Mouse (Mus musculus): ENCODE results near the gene Pard6a. TPM values are rescaled to one million over a fixed set of nuclear protein-coding genes. Genes with fewer than 3 reads are reported as not detected.
A peak's percentile ranks its signal among the peaks of the same experiment; 100 is the strongest.

The Pard6a gene
- polyA plus RNA-seq, 1 experiment from 2014 or later, result 50.0 TPM

DNA sequence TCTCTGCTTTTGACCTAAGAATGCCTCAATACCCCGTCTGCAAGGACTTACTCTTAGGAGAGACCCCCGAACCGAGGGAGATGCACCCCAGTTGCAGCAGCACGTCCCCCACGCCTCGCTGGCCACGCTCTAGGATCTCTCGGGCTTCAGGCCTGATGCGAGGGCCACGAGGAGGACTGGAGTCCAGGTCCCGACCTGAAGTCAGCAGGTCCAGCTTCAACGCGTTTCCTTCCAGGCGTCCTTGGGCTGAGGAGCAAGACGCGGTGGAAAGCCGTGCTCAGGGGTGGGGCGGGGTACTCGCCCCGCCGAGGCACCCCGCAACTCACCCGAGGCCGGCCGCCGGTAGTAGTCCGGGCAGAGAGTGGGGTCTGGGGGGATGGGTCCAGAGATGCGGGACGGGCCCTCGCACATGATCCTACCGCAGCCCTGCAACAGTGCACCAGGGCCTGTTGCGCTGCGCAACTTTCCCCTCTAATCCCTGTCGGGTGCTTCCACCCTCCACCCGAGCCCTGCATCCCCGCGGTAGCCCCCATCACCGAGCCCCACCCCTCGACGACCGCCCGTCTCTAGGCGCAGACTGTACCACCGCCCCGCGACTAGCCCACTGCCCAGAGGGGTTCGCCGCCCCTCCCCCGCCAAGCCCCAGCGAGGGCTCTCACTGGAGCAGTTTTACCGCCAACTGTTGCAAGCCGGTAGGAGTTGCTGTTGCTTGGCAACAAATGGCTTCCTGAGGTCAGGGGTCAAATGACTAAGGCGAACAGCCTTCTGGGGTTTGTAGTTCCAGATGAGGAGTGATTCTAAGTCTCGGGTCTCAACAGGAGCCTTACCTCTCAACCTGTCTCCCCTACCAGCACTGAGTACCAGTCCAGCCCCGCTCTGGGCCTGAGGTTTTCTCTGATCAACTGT, 6.8 kb downstream of the Pard6a start, which contains the start of the genes 4933405L10Rik and Enkd1:
Gene 4933405L10Rik (plus strand): TSS at position 158 of the 906 bp plus-strand sequence.
Gene Enkd1 (minus strand): TSS at position 713 of the 906 bp plus-strand sequence.
- Histone ChIP-seq H3K27me3 (replicated peaks; ENCODE audit: control insufficient read depth, insufficient read depth, low read length) (no peaks in the 10 kb centered on the region), H3K4me1 (replicated peaks; ENCODE audit: control insufficient read depth, insufficient read depth, low read length) (peaks cover 15% of the 10 kb centered on the region), H3K9me3 (ENCODE audit: control insufficient read depth, low read length) (no peaks in the 10 kb centered on the region), H3K4me2 (ENCODE audit: low read length) (peak within 1 kb of the TSS; percentile 92), H3K4me3 (replicated peaks; ENCODE audit: low read length) (peak within 1 kb of the TSS; percentile 79), H3K27ac (ENCODE audit: low read length) (no peak within 1 kb of the TSS), H3K9ac (replicated peaks; ENCODE audit: low read depth, low read length) (peak within 1 kb of the TSS; percentile 55), H3K36me3 (ENCODE audit: control insufficient read depth, insufficient read depth) (peaks cover 2% of the 10 kb centered on the region; the same call in 1 of the 2 replicates)
- ATAC-seq, result peak; percentile 81
- WGBS, result under 1% methylated on average over 53 of the region's 55 CpGs

DNA sequence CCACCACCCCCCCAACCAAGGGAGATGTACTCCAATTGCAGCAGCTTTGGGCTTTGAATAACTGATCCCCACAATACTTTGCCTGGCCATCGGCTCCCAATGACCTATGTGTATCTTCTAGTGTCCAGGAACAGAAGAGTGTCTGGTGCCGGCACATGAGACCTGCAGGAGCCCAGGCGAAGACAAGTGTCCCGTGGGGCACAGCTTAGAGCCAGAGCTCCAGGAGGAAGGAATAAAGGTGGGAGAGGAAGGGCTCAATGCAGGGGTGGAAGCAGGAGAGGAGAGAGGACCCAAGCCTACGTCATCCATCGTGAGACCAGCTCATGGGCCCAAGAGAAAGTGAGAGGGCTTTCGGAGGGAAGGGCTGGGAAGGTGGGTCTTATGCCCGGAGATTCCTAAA, 7.7 kb downstream of the Pard6a start:
- Histone ChIP-seq H3K9ac (replicated peaks; ENCODE audit: low read depth, low read length) (no peak overlapping the region), H3K27me3 (replicated peaks; ENCODE audit: control insufficient read depth, insufficient read depth, low read length) (no peaks in the 10 kb centered on the region), H3K4me2 (ENCODE audit: low read length) (no peak overlapping the region), H3K4me3 (replicated peaks; ENCODE audit: low read length) (no peak overlapping the region), H3K4me1 (replicated peaks; ENCODE audit: control insufficient read depth, insufficient read depth, low read length) (peaks cover 14% of the 10 kb centered on the region), H3K9me3 (ENCODE audit: control insufficient read depth, low read length) (no peaks in the 10 kb centered on the region), H3K27ac (ENCODE audit: low read length) (no peak overlapping the region), H3K36me3 (ENCODE audit: control insufficient read depth, insufficient read depth) (no peaks in the 10 kb centered on the region)
- 92% methylated on average over 8 of the region's 8 CpGs for WGBS
- ATAC-seq, result no peak

DNA sequence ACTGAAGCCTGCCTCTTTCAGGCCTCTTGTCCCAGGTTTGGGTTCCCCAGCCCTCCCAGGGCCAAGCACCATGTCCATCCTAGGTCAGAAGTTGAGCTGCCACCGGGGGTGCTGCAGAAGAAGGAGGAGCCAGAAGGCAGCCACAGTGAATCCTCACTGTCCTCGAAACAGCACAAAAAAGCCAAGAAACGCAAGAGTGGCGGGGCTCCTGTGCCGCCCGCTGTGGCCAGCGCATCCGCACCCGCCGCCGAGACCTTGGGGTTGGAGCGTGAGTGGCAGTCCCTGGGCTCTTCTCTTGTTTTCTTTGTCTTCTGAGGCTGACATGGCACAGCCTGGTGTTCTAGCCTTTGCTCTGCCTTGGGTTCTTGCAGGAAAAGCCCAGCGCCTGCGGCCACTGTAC, 8.4 kb downstream of the Pard6a start:
- Histone ChIP-seq H3K36me3 (ENCODE audit: control insufficient read depth, insufficient read depth) (no peaks in the 10 kb centered on the region), H3K27ac (ENCODE audit: low read length) (no peak overlapping the region), H3K27me3 (replicated peaks; ENCODE audit: control insufficient read depth, insufficient read depth, low read length) (no peaks in the 10 kb centered on the region), H3K4me1 (replicated peaks; ENCODE audit: control insufficient read depth, insufficient read depth, low read length) (peaks cover 14% of the 10 kb centered on the region), H3K9me3 (ENCODE audit: control insufficient read depth, low read length) (no peaks in the 10 kb centered on the region), H3K4me2 (ENCODE audit: low read length) (no peak overlapping the region), H3K4me3 (replicated peaks; ENCODE audit: low read length) (no peak overlapping the region), H3K9ac (replicated peaks; ENCODE audit: low read depth, low read length) (no peak overlapping the region)
- WGBS, result 77% methylated on average over 14 of the region's 14 CpGs
- ATAC-seq, result no peak

DNA sequence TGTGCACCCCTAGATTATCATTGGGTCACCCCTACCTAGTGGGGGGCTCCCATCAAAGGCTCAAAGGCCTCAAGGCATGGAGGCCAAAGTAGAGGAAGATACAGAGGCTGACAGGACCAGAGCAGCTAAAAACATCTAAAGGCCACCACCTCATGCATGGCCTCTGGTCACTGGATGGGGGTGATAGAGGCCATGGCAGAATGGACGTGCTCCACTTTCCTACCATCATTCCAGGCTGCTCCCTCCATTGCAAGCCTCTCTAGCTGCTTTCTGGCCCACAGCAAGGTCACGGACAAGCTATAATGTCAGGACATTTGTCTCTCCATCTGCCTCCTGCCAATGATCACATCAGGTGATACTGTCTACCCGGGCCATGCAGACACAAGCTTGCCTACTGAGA, 11.3 kb downstream of the Pard6a start:
- Histone ChIP-seq H3K4me1 (replicated peaks; ENCODE audit: control insufficient read depth, insufficient read depth, low read length) (peaks cover 7% of the 10 kb centered on the region; the same call in 1 of the 2 replicates), H3K9me3 (ENCODE audit: control insufficient read depth, low read length) (no peaks in the 10 kb centered on the region), H3K36me3 (ENCODE audit: control insufficient read depth, insufficient read depth) (peaks cover 8% of the 10 kb centered on the region), H3K4me2 (ENCODE audit: low read length) (no peak overlapping the region), H3K27ac (ENCODE audit: low read length) (no peak overlapping the region), H3K4me3 (replicated peaks; ENCODE audit: low read length) (no peak overlapping the region), H3K9ac (replicated peaks; ENCODE audit: low read depth, low read length) (no peak overlapping the region), H3K27me3 (replicated peaks; ENCODE audit: control insufficient read depth, insufficient read depth, low read length) (no peaks in the 10 kb centered on the region)
- 85% methylated on average over 3 of the region's 3 CpGs for WGBS
- no peak for ATAC-seq

DNA sequence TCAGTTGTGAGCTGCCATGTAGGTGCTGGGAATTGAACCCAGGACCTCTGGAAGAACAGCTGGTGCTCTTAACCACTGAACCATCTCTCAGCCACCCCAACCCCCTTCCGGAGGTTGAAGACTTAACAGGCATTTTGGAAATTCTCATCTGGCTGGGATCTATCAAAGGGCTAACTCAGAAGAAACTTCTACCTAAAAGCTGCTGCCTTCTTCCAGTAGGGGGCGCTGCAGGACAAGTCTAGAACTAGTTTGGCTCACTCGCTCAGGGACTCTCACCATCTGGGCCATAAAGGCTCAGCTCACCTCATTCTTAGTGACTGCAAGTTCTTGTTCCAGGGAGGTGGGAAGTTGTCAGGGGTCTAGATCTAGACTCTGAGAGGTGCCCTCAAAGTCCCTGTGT, 13.2 kb downstream of the Pard6a start:
- H3K4me2 ChIP-seq (ENCODE audit: low read length), result no peak overlapping the region
- WGBS, result 6% methylated on average over 3 of the region's 3 CpGs
- no peak overlapping the region for H3K4me3 ChIP-seq (replicated peaks; ENCODE audit: low read length)
- H3K27me3 ChIP-seq (replicated peaks; ENCODE audit: control insufficient read depth, insufficient read depth, low read length), result no peaks in the 10 kb centered on the region
- ATAC-seq, result no peak; the same call in 1 of the 2 replicates
- no peak overlapping the region for H3K9ac ChIP-seq (replicated peaks; ENCODE audit: low read depth, low read length)
- H3K4me1 ChIP-seq (replicated peaks; ENCODE audit: control insufficient read depth, insufficient read depth, low read length), result no peaks in the 10 kb centered on the region
- no peaks in the 10 kb centered on the region for H3K9me3 ChIP-seq (ENCODE audit: control insufficient read depth, low read length)
- H3K27ac ChIP-seq (ENCODE audit: low read length), result no peak overlapping the region
- peaks cover 9% of the 10 kb centered on the region for H3K36me3 ChIP-seq (ENCODE audit: control insufficient read depth, insufficient read depth)

DNA sequence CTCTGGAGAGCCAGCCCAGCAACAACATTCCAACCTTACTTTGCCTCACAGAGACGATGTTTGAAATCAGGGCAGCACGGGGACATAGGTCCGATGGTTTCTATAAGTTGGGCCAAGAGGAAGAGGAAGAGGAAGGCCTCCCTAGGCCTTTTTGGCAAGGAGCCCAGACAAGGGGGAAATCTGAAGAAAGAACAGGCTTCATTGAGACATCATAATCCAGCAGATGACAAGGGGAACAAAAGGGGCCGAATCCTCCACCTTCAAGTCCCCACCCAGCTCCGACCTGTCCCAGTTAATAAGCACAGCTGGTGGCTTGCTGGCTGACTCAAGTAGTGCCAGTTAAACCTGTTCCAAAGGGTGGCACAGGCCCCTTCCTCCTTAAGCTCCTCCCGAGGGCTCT, 14.1 kb downstream of the Pard6a start:
- H3K9me3 ChIP-seq (ENCODE audit: control insufficient read depth, low read length), result no peaks in the 10 kb centered on the region
- no peak for ATAC-seq
- H3K4me3 ChIP-seq (replicated peaks; ENCODE audit: low read length), result no peak overlapping the region
- WGBS, result 72% methylated on average over 6 of the region's 6 CpGs
- H3K9ac ChIP-seq (replicated peaks; ENCODE audit: low read depth, low read length), result no peak overlapping the region
- H3K27me3 ChIP-seq (replicated peaks; ENCODE audit: control insufficient read depth, insufficient read depth, low read length), result no peaks in the 10 kb centered on the region
- H3K4me1 ChIP-seq (replicated peaks; ENCODE audit: control insufficient read depth, insufficient read depth, low read length), result no peaks in the 10 kb centered on the region
- no peak overlapping the region for H3K27ac ChIP-seq (ENCODE audit: low read length)
- H3K36me3 ChIP-seq (ENCODE audit: control insufficient read depth, insufficient read depth), result peaks cover 9% of the 10 kb centered on the region
- H3K4me2 ChIP-seq (ENCODE audit: low read length), result no peak overlapping the region

DNA sequence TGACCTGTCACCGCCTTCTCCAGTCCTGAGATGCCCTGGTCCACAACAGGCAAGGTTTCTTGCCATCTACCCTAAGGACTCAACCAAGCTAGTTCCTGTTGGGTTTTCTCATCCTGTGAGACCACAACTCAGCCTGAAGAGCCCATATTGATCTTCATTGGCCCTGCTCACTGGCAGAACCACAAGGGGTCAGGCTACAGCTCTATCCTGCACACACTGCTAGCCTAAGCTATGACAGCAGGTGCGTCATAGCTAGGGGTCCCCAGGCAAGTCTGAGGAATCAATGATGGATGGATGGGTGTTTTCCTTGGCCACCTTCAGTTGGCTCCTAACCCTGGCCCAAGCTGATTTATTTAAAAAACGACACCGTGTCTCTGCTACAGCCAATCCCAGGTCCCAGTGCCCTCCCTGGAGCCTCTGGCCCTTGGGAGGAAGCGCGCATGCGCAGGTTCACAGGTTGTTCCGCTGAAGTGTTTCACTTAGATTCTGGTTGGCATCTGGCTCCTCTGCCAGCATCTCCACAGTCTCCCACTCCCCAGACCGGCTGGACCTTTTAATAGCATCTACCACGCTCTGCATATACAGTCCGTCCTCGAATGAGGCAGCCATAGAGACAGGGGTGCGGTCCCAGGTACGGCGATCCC, 15.5 kb downstream of the Pard6a start:
- ATAC-seq, result no peak
- H3K27ac ChIP-seq (ENCODE audit: low read length), result no peak overlapping the region
- H3K4me3 ChIP-seq (replicated peaks; ENCODE audit: low read length), result no peak overlapping the region
- H3K4me2 ChIP-seq (ENCODE audit: low read length), result no peak overlapping the region
- H3K4me1 ChIP-seq (replicated peaks; ENCODE audit: control insufficient read depth, insufficient read depth, low read length), result no peaks in the 10 kb centered on the region
- no peak overlapping the region for H3K9ac ChIP-seq (replicated peaks; ENCODE audit: low read depth, low read length)
- WGBS, result 95% methylated on average over 15 of the region's 15 CpGs
- H3K27me3 ChIP-seq (replicated peaks; ENCODE audit: control insufficient read depth, insufficient read depth, low read length), result no peaks in the 10 kb centered on the region
- H3K36me3 ChIP-seq (ENCODE audit: control insufficient read depth, insufficient read depth), result peaks cover 9% of the 10 kb centered on the region
- no peaks in the 10 kb centered on the region for H3K9me3 ChIP-seq (ENCODE audit: control insufficient read depth, low read length)

DNA sequence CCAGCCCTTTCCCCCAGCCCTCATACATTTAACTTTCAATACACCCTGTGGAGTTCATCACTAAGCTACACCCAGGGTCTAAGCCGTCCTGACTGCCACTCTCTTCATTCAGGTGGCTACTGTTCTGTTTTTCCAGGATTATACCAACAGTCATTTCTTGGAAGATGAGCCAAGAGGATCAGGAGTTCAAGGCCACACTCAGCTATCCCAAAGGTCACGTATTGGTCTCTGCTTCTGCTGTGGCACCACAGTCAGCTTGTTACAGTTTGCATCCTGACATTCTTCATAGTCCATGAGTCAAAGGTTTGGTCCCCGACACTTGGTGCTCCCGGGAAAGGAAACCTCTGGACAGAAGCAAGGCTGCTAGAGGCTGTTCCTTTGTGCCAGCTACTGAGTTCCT, 18.7 kb downstream of the Pard6a start:
- 86% methylated on average over 4 of the region's 4 CpGs for WGBS
- Histone ChIP-seq H3K9ac (replicated peaks; ENCODE audit: low read depth, low read length) (no peak overlapping the region), H3K4me3 (replicated peaks; ENCODE audit: low read length) (no peak overlapping the region), H3K36me3 (ENCODE audit: control insufficient read depth, insufficient read depth) (peaks cover 18% of the 10 kb centered on the region), H3K4me2 (ENCODE audit: low read length) (no peak overlapping the region), H3K27me3 (replicated peaks; ENCODE audit: control insufficient read depth, insufficient read depth, low read length) (no peaks in the 10 kb centered on the region), H3K9me3 (ENCODE audit: control insufficient read depth, low read length) (no peaks in the 10 kb centered on the region), H3K27ac (ENCODE audit: low read length) (no peak overlapping the region), H3K4me1 (replicated peaks; ENCODE audit: control insufficient read depth, insufficient read depth, low read length) (no peaks in the 10 kb centered on the region)
- ATAC-seq, result no peak

DNA sequence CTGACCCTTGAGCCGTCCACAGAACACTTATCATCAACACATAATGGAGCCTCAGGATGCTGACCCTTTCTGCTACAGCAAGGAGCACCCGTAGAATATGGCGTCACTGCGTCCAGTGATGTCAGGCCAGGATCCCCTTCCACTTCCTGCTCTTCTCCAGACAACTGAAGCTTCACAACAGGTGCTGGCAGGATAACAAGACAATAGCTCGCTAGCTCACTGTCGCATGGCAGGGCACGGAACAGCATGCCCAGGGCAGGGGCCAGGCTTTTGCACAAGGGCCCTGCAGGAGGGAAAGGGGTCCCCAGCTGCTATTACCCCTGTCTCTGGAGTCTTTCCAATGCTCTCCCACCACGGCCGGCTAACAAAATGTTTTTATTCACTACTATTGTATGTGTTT, 21.9 kb downstream of the Pard6a start:
- H3K9me3 ChIP-seq (ENCODE audit: control insufficient read depth, low read length), result no peaks in the 10 kb centered on the region
- WGBS, result 95% methylated on average over 9 of the region's 9 CpGs
- ATAC-seq, result no peak
- no peak overlapping the region for H3K9ac ChIP-seq (replicated peaks; ENCODE audit: low read depth, low read length)
- no peaks in the 10 kb centered on the region for H3K27me3 ChIP-seq (replicated peaks; ENCODE audit: control insufficient read depth, insufficient read depth, low read length)
- H3K4me1 ChIP-seq (replicated peaks; ENCODE audit: control insufficient read depth, insufficient read depth, low read length), result no peaks in the 10 kb centered on the region
- no peak overlapping the region for H3K27ac ChIP-seq (ENCODE audit: low read length)
- no peak overlapping the region for H3K4me2 ChIP-seq (ENCODE audit: low read length)
- no peak overlapping the region for H3K4me3 ChIP-seq (replicated peaks; ENCODE audit: low read length)
- peaks cover 19% of the 10 kb centered on the region for H3K36me3 ChIP-seq (ENCODE audit: control insufficient read depth, insufficient read depth)
